Mouse (Mus musculus): ENCODE measurements at regions not wholly inside any gene's neighbourhood (a gene's known extent, or its start where the extent isn't known, plus 50 kb on each side); places are given as distances from the start of the nearest gene placed in this dataset.
A peak's percentile ranks its signal among the peaks of the same experiment; 100 is the strongest.

DNA sequence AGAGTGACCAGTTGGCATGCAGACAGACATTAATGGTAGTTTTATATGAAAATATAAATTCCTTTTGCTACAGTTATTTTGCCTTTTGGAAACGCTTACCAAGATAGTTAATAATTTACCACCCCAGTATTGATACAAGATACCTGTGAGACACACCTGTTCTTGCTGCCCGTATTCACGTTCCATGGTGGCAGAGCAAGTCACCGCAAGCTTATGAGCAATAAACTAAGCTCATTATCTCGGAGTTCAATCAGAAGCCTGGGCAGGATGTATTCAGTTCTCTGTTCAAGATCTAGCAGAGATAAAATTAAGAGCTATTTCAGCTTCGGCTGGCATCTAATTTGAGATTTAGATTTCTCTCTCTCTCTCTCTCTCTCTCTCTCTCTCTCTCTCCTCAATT is 114.1 kb upstream of the Krr1 start:
- Histone ChIP-seq H3K27me3 (replicated peaks; ENCODE audit: control insufficient read depth, insufficient read depth, low read length) (no peaks in the 10 kb centered on the region), H3K36me3 (ENCODE audit: control insufficient read depth, insufficient read depth, low read length) (no peaks in the 10 kb centered on the region), H3K9me3 (replicated peaks; ENCODE audit: control insufficient read depth, low read length) (no peaks in the 10 kb centered on the region), H3K4me2 (ENCODE audit: low read length) (no peak overlapping the region), H3K4me1 (ENCODE audit: control insufficient read depth, insufficient read depth, low read length) (no peaks in the 10 kb centered on the region), H3K27ac (ENCODE audit: low read depth, low read length) (no peak overlapping the region), H3K4me3 (ENCODE audit: low read depth, low read length) (no peak overlapping the region), H3K9ac (ENCODE audit: low read length) (no peak overlapping the region)
- DNase-seq (ENCODE audit: low spot score) = no peak
- ATAC-seq = no peak
- 88% methylated on average over 6 of the region's 6 CpGs for WGBS

DNA sequence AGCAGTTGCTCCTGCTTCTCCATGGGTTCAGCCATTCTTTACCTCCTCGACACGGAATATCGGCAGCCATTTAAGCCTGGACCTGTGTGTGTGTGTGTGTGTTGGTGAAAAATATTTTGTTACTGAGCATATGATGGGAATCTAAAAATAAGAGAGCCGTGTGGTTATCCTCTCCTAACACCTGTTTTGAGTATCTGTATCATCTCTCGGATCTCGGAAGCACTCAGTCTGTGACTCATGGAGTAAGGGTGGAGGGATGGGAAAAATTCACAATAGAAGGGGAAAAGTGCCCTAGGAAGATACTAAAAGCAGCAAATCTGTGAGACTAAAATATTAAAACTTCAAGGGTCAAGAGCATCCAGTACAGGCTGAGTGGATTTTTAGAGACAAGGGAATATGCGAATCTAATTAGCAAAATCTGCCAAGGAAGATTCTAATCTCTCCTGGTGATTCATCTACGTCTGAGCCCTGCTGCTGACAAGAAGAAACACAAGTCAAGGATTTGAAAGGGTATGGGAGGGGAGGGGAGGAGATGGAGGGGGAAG is 107.1 kb upstream of the Krr1 start:
- Histone ChIP-seq H3K4me1 (ENCODE audit: control insufficient read depth, insufficient read depth, low read length) (peaks cover 4% of the 10 kb centered on the region; the same call in 1 of the 2 replicates), H3K36me3 (ENCODE audit: control insufficient read depth, insufficient read depth, low read length) (no peaks in the 10 kb centered on the region), H3K4me3 (ENCODE audit: low read depth, low read length) (no peak overlapping the region), H3K9ac (ENCODE audit: low read length) (no peak overlapping the region), H3K27me3 (replicated peaks; ENCODE audit: control insufficient read depth, insufficient read depth, low read length) (no peaks in the 10 kb centered on the region), H3K27ac (ENCODE audit: low read depth, low read length) (no peak overlapping the region), H3K9me3 (replicated peaks; ENCODE audit: control insufficient read depth, low read length) (no peaks in the 10 kb centered on the region), H3K4me2 (ENCODE audit: low read length) (no peak overlapping the region)
- DNase-seq (ENCODE audit: low spot score) (no peak), ATAC-seq (no peak)
- WGBS = 84% methylated on average over 8 of the region's 8 CpGs

- 0 out of 2 replicates have a peak, but pooled peaks have one; percentile 48 for ATAC-seq
- peak; percentile 33 for DNase-seq (ENCODE audit: low spot score)
- Histone ChIP-seq H3K4me3 (ENCODE audit: low read depth, low read length) (no peak overlapping the region), H3K27me3 (replicated peaks; ENCODE audit: control insufficient read depth, insufficient read depth, low read length) (no peaks in the 10 kb centered on the region), H3K36me3 (ENCODE audit: control insufficient read depth, insufficient read depth, low read length) (no peaks in the 10 kb centered on the region), H3K27ac (ENCODE audit: low read depth, low read length) (no peak overlapping the region), H3K4me2 (ENCODE audit: low read length) (no peak overlapping the region), H3K4me1 (ENCODE audit: control insufficient read depth, insufficient read depth, low read length) (peaks cover 4% of the 10 kb centered on the region; the same call in 1 of the 2 replicates), H3K9me3 (replicated peaks; ENCODE audit: control insufficient read depth, low read length) (no peaks in the 10 kb centered on the region), H3K9ac (ENCODE audit: low read length) (no peak overlapping the region)
- 11% methylated on average over 6 of the region's 6 CpGs for WGBS
These were observed 105.4 kb upstream of the Krr1 start for GRCm38 (mm10) chr10:111867102-111867501.

- Histone ChIP-seq H3K9me3 (replicated peaks; ENCODE audit: control insufficient read depth, low read length) (no peaks in the 10 kb centered on the region), H3K9ac (ENCODE audit: low read length) (no peak overlapping the region), H3K4me1 (ENCODE audit: control insufficient read depth, insufficient read depth, low read length) (peaks cover 4% of the 10 kb centered on the region; the same call in 1 of the 2 replicates), H3K36me3 (ENCODE audit: control insufficient read depth, insufficient read depth, low read length) (no peaks in the 10 kb centered on the region), H3K4me3 (ENCODE audit: low read depth, low read length) (no peak overlapping the region), H3K27ac (ENCODE audit: low read depth, low read length) (no peak overlapping the region), H3K27me3 (replicated peaks; ENCODE audit: control insufficient read depth, insufficient read depth, low read length) (no peaks in the 10 kb centered on the region), H3K4me2 (ENCODE audit: low read length) (no peak overlapping the region)
- no peak for ATAC-seq
- DNase-seq (ENCODE audit: low spot score) = peak; percentile 67
- WGBS = 2% methylated on average over 6 of the region's 6 CpGs
These were observed 104.9 kb upstream of the Krr1 start for GRCm38 (mm10) chr10:111867538-111867937.

- Histone ChIP-seq H3K27me3 (replicated peaks; ENCODE audit: control insufficient read depth, insufficient read depth, low read length) (no peaks in the 10 kb centered on the region), H3K4me3 (ENCODE audit: low read depth, low read length) (no peak overlapping the region), H3K9me3 (replicated peaks; ENCODE audit: control insufficient read depth, low read length) (no peaks in the 10 kb centered on the region), H3K27ac (ENCODE audit: low read depth, low read length) (no peak overlapping the region), H3K4me2 (ENCODE audit: low read length) (no peak overlapping the region), H3K4me1 (ENCODE audit: control insufficient read depth, insufficient read depth, low read length) (no peaks in the 10 kb centered on the region), H3K36me3 (ENCODE audit: control insufficient read depth, insufficient read depth, low read length) (no peaks in the 10 kb centered on the region), H3K9ac (ENCODE audit: low read length) (no peak overlapping the region)
- 78% methylated on average over 3 of the region's 3 CpGs for WGBS
- no peak for ATAC-seq
- DNase-seq (ENCODE audit: low spot score) = no peak
These were observed 92.1 kb upstream of the Krr1 start for GRCm38 (mm10) chr10:111880354-111880753.

GRCm38 (mm10) chr10:111881339-111882211 is 90.9 kb upstream of the Krr1 start:
- H3K9me3 ChIP-seq (replicated peaks; ENCODE audit: control insufficient read depth, low read length) = no peaks in the 10 kb centered on the region
- peak; percentile 62 for DNase-seq (ENCODE audit: low spot score)
- 44% methylated on average over 24 of the region's 24 CpGs for WGBS
- no peaks in the 10 kb centered on the region for H3K36me3 ChIP-seq (ENCODE audit: control insufficient read depth, insufficient read depth, low read length)
- H3K27ac ChIP-seq (ENCODE audit: low read depth, low read length) = no peak overlapping the region
- peak; percentile 65 for ATAC-seq
- no peak overlapping the region for H3K9ac ChIP-seq (ENCODE audit: low read length)
- peak overlapping the region; percentile 27 for H3K4me2 ChIP-seq (ENCODE audit: low read length)
- H3K4me1 ChIP-seq (ENCODE audit: control insufficient read depth, insufficient read depth, low read length) = no peaks in the 10 kb centered on the region
- no peak overlapping the region for H3K4me3 ChIP-seq (ENCODE audit: low read depth, low read length)
- H3K27me3 ChIP-seq (replicated peaks; ENCODE audit: control insufficient read depth, insufficient read depth, low read length) = no peaks in the 10 kb centered on the region

GRCm38 (mm10) chr10:111882521-111882920 is 89.9 kb upstream of the Krr1 start:
- ATAC-seq = no peak
- Histone ChIP-seq H3K27me3 (replicated peaks; ENCODE audit: control insufficient read depth, insufficient read depth, low read length) (no peaks in the 10 kb centered on the region), H3K36me3 (ENCODE audit: control insufficient read depth, insufficient read depth, low read length) (no peaks in the 10 kb centered on the region), H3K9ac (ENCODE audit: low read length) (no peak overlapping the region), H3K4me2 (ENCODE audit: low read length) (no peak overlapping the region), H3K27ac (ENCODE audit: low read depth, low read length) (no peak overlapping the region), H3K9me3 (replicated peaks; ENCODE audit: control insufficient read depth, low read length) (no peaks in the 10 kb centered on the region), H3K4me3 (ENCODE audit: low read depth, low read length) (no peak overlapping the region), H3K4me1 (ENCODE audit: control insufficient read depth, insufficient read depth, low read length) (no peaks in the 10 kb centered on the region)
- no peak for DNase-seq (ENCODE audit: low spot score)
- 93% methylated on average over 6 of the region's 6 CpGs for WGBS

DNA sequence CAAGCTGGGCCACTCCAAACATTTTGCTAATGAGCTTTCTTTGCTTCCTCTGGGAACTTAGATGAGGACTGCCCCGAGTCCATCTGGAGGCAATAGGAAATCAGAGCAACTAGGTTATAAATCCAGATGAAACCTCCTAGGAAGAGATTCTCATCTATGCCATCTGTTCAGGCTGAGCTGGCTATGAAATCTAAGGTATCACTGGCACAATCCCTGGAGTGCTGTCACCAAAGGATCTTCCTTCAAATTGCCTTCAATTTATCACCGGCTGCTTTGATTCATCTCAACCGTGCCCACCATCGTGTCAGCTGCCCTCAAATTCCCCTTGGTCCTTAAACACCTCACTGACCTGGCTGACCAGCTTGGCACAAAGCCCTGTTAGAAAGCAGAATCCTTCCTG is 87.8 kb upstream of the Krr1 start:
- Histone ChIP-seq H3K27ac (ENCODE audit: low read depth, low read length) (no peak overlapping the region), H3K9ac (ENCODE audit: low read length) (no peak overlapping the region), H3K4me3 (ENCODE audit: low read depth, low read length) (no peak overlapping the region), H3K4me1 (ENCODE audit: control insufficient read depth, insufficient read depth, low read length) (no peaks in the 10 kb centered on the region), H3K27me3 (replicated peaks; ENCODE audit: control insufficient read depth, insufficient read depth, low read length) (no peaks in the 10 kb centered on the region), H3K9me3 (replicated peaks; ENCODE audit: control insufficient read depth, low read length) (no peaks in the 10 kb centered on the region), H3K36me3 (ENCODE audit: control insufficient read depth, insufficient read depth, low read length) (no peaks in the 10 kb centered on the region), H3K4me2 (ENCODE audit: low read length) (no peak overlapping the region)
- ATAC-seq (peak; percentile 14; the same call in 1 of the 2 replicates), DNase-seq (ENCODE audit: low spot score) (peak; percentile 59)
- 73% methylated on average over 4 of the region's 4 CpGs for WGBS

GRCm38 (mm10) chr10:111889111-111889510 is 83.4 kb upstream of the Krr1 start:
- no peak overlapping the region for H3K27ac ChIP-seq (ENCODE audit: low read depth, low read length)
- no peak overlapping the region for H3K4me2 ChIP-seq (ENCODE audit: low read length)
- DNase-seq (ENCODE audit: low spot score) (peak; percentile 41), ATAC-seq (no peak)
- H3K27me3 ChIP-seq (replicated peaks; ENCODE audit: control insufficient read depth, insufficient read depth, low read length) = no peaks in the 10 kb centered on the region
- 95% methylated on average over 5 of the region's 5 CpGs for WGBS
- H3K4me1 ChIP-seq (ENCODE audit: control insufficient read depth, insufficient read depth, low read length) = no peaks in the 10 kb centered on the region
- H3K9ac ChIP-seq (ENCODE audit: low read length) = no peak overlapping the region
- no peaks in the 10 kb centered on the region for H3K9me3 ChIP-seq (replicated peaks; ENCODE audit: control insufficient read depth, low read length)
- no peaks in the 10 kb centered on the region for H3K36me3 ChIP-seq (ENCODE audit: control insufficient read depth, insufficient read depth, low read length)
- H3K4me3 ChIP-seq (ENCODE audit: low read depth, low read length) = no peak overlapping the region

Data from forebrain, embryonic 14.5 days (tissue).